Mouse (Mus musculus) adrenal gland, postnatal 14 days (tissue): ENCODE measurements around the gene Rassf6. TPM values are rescaled to one million over a fixed set of nuclear protein-coding genes. Genes with fewer than 3 reads are reported as not detected.
"Not testable (repeated sequence)": the region's sequence is repeated elsewhere in the genome, so short reads cannot be mapped to it uniquely, and the experiment has no call there.

Source experiments
- DNase-seq: peaks from one replicate; pipeline ENCODE4 v3.0.0; 2021; ENCODE audit warnings: mixed read lengths
- total RNA-seq: library from RNA; stranded (reverse); gene quantifications from 2 replicates; pipeline ENCODE4 v1.2.3, GENCODE M21; 2021

Gene Rassf6
- total RNA-seq, 1 experiment from 2014 or later: 3.1 TPM

DNA sequence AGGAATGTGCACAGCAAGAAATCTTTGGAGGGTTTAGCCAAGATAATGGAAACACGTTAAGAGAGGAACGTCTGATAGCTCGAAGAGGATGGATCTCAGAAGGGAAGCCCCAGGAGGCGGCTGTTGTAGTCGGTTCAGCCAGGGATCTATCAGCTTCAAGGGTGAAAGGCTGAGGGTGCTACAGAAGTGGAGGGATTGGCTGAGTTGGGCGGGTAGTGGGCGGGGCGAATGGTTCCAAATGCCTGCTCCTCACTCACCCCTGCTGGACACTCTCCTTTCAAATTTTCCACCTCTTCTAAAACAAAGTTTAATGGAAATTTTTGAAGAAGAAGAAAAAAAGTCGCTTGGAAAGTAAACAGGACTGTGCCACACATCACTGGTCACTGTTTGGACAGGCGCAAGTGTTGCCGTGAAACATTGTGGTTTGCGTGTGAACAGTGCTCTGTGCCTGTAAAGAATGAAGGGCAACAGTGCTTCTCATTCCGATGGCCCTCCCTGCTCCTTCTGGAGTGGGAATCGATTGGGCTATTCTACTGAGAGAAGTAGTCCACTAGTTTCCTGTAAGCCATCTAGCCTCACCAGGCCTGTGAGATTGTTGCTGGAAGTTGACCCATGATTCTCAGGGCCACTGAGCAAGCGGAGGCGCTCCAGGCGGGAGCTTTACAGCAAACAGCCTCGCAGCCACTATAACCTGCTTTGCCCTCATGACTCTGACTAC is 15.6 kb downstream of the Rassf6 start:
- no peak for DNase-seq

- DNase-seq: no peak
These were observed 17.2 kb downstream of the Rassf6 start for GRCm38 (mm10) chr5:90623209-90623608.

- no peak for DNase-seq
These were observed 18.7 kb downstream of the Rassf6 start for GRCm38 (mm10) chr5:90621726-90622125.

DNA sequence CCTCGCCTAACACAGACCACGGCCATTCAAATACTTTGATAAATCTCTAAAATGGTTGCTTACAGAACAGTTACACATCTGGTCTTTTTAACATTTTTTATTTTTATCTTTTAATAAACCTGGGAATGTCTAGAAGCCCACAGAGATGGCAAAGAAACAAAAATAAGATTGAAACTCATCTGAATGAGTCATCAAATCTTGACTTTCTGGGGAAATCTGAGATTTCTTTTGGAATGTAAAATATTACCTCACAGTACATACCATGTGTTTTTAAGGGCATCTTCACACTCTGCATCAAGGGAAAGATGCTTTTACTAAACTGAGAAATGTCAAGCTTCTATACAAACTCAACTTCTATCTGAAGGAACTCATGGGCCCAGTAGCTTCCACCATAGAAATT is 19.1 kb downstream of the Rassf6 start:
- DNase-seq: no peak

- DNase-seq: no peak
These were observed 22.6 kb downstream of the Rassf6 start for GRCm38 (mm10) chr5:90617859-90618258.

DNA sequence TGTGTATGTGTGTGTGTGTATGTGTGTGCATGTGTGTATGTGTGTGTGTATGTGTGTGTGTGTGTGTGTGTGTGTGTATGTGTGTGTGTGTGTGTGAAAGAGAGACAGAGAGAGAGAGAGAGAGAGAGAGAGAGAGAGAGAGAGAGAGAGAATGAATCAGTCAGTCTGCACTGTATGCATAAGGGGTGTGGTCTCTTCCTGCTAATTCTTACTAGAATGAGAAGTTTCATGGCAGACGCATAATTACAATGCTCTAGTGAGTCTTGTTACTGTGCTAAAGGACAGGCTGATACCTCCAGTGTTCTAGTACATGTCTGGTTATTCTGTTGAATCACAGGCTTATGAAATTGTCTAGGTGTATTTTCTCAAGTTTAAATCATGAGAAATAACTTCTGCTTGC is 27.7 kb downstream of the Rassf6 start:
- not testable (repeated sequence) for DNase-seq

GRCm38 (mm10) chr5:90611996-90612611 is 28.4 kb downstream of the Rassf6 start:
- DNase-seq: no peak

- DNase-seq: no peak
These were observed 29.1 kb downstream of the Rassf6 start for GRCm38 (mm10) chr5:90611388-90611787.

- no peak for DNase-seq
These were observed 31.6 kb downstream of the Rassf6 start for GRCm38 (mm10) chr5:90608906-90609305.

DNA sequence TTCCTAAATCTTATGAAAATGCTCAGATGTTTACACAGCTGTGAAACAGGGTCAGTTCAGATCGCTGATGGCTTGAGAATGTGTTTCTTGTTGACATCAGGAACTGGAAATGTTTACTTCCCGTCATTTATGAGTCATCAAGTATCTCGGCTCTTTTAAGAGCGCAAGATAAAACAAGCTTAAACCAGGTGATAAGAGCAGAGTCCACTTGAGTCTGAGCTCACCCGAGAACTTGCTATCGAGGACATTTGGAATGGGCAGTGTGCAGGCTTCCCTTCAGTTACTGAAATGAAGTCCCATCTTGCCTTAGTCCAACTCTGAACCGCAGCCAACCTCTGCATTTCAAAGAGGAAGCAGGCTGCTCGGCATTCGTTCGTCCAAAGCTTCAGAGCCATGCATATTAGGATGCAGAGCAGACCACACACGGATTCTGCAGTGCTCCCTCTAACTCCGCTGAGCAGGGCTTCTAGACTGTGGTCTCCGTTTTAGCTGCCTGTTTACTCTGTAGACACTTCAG is 37.0 kb downstream of the Rassf6 start:
- DNase-seq: no peak

GRCm38 (mm10) chr5:90601469-90601868 is 39.0 kb downstream of the Rassf6 start:
- DNase-seq: peak; percentile 55

- DNase-seq: no peak
These were observed 44.3 kb downstream of the Rassf6 start for GRCm38 (mm10) chr5:90596155-90596554.

GRCm38 (mm10) chr5:90594945-90595344 is 45.5 kb downstream of the Rassf6 start:
- no peak for DNase-seq

- no peak for DNase-seq
These were observed 48.5 kb downstream of the Rassf6 start for GRCm38 (mm10) chr5:90591936-90592335.

GRCm38 (mm10) chr5:90590676-90591075 is 49.8 kb downstream of the Rassf6 start:
- DNase-seq: no peak

DNA sequence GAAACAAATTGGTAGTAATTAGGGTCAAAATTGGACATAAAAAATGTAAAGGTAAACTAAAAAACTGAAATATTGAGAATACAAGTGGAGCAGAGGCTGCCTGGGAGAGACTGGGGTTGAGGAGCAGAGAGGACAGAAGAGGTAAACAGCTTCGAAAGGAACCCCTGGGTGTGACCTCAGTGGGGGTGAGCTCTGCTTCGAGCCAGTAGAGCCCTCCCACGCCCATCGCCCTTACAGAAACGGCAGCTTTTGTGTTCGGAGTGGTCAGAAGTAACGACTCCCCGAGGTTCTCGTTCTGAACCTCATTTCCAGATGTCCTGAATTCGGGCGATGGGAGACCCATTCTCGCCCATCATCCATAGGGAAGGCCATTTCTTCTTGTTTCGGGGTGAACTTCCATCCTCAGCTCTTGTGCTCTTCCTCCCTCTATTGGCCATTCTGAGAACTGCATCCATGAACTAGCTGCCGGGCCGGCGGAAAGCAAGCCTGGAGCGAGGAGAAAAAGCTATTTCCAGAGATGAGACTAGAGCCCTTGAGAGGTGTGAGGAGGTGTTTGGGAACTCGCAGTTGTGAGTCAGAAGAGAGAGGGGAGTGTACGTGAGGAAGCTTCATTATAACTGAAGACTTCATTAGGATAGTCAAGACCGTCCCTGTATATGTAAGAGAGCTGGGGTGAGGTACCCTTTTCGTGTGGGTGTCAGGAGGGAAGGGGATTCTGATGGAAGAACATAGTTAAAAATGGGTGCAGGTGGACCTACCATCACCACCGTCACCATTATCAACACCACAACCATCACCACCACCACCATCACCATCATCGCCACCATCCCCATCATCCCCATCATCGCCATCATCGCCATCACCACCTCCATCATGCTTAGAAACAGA is 51.5 kb downstream of the Rassf6 start:
- peak; percentile 64 for DNase-seq

DNA sequence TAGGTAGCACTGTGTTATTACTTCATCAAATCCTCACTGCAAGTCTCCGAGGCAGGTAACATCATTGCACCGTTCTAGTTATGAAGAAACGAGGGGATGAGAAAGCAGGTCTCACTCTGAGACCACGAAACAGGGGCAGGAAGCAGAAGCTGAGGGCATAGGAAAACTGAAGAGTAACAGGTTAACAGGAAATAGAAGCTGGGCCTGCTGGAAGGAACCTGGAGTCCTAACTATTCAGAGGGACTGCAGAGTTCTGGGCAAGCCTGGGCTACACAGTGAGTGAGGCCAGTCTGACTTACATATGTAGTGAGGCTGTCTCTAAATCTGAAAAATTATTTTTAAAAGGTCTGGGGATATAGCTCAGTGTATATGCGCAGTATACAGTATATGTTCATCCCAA is 52.4 kb downstream of the Rassf6 start:
- DNase-seq: no peak

GRCm38 (mm10) chr5:90586511-90586910 is 53.9 kb downstream of the Rassf6 start:
- no peak for DNase-seq

DNA sequence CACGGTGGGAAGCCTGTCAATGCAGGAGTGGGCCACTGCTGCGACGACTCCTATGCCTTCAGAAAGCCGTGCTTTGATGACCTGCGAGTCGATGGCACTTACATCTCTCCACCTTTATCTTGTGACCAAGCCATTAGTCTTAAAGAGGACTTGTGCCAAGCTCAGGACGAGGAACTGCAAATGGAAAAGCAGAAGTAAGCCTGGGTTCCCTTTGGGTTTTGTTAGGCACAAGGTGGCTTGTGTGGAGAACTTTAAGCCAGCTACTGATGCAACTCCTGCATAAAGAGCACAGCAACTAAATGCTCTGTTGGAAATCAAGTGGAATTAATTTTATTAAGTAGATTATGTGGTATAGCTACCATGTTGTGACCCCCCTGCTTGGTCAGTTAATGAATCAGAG is 55.7 kb downstream of the Rassf6 start:
- no peak for DNase-seq

DNA sequence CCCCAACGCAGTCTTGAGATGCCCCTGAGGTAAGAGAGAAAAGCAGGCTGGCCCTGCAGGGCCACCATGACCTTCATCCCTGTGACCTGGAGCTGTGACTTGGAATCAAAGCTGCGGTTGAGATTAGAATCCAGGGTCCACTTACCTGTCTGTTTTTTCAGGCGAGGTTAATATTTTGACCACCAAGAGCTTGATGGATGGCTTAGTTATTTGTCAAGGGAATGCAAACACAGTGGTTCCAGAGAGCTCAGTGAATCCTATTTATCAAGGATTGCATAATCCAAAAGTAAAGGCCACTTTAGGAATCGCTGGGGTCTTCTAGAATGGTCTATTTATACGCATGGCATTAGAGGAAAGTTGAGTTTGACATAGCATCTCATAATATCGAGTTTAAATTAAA is 58.3 kb downstream of the Rassf6 start:
- DNase-seq: no peak

GRCm38 (mm10) chr5:90579556-90579955 is 60.9 kb downstream of the Rassf6 start:
- no peak for DNase-seq

GRCm38 (mm10) chr5:90577751-90578150 is 62.7 kb downstream of the Rassf6 start:
- DNase-seq: peak; percentile 24

DNA sequence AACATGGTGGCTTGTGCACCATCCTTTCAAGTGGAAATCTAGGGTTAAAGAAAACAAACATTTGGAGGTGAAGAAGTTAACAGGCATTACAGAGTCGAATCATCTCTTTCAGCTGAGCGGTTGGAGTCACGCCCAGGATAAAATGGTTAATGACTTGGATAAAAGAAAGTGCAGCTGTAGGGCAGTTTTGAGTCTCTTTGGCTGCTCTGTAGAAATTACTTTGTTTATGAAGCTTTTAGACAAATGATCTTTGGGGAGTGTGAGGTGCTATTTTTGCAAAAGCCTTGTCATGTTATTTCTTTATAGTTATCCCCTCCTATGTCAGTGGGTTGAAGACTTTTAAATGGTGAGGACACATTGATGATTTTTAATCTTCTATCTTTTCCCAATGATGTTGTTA is 69.2 kb downstream of the Rassf6 start:
- DNase-seq: no peak
